Mouse (Mus musculus) liver, postnatal 0 days (tissue): ENCODE measurements at regions not wholly inside any gene's neighbourhood (a gene's known extent, or its start where the extent isn't known, plus 50 kb on each side); places are given as distances from the start of the nearest gene placed in this dataset.
"Not testable (repeated sequence)": the region's sequence is repeated elsewhere in the genome, so short reads cannot be mapped to it uniquely, and the experiment has no call there.

Experiments used
- ATAC-seq: fragments of 200-750 bp; cut with Nextera tagmentation; 2 replicates; pipeline ENCODE4 v1.8.0; 2017; ENCODE audit warnings: mild to moderate bottlenecking, moderate library complexity
- DNase-seq: peaks from one replicate; pipeline ENCODE4 v3.0.0-alpha.2; 2016
- H3K27ac ChIP-seq: fragments of 300-500 bp; sonication (generic); 2 replicates; pipeline ENCODE4 v1.5.1; 2014; ENCODE audit warnings: antibody characterized with exemption, moderate library complexity, mild to moderate bottlenecking, low read depth
- H3K27me3 ChIP-seq: fragments of 300-500 bp; sonication (generic); 2 replicates; pipeline ENCODE4 v1.6.1; 2014; ENCODE audit warnings: low read length, control low read depth, mixed read lengths; ENCODE audit not compliant: insufficient read depth
- H3K36me3 ChIP-seq: fragments of 300-500 bp; sonication (generic); replicated peaks from 2 replicates; pipeline ENCODE4 v1.6.1; 2014; ENCODE audit warnings: mild to moderate bottlenecking, control low read depth, low read length, moderate library complexity, mixed read lengths; ENCODE audit not compliant: insufficient read depth
- H3K4me1 ChIP-seq: fragments of 300-500 bp; sonication (generic); 2 replicates; pipeline ENCODE4 v1.6.1; 2014; ENCODE audit warnings: antibody characterized with exemption, mild to moderate bottlenecking, control low read depth; ENCODE audit not compliant: insufficient read depth
- H3K4me2 ChIP-seq: fragments of 300-500 bp; sonication (generic); 2 replicates; pipeline ENCODE4 v1.6.1; 2014; ENCODE audit warnings: low read depth, mild to moderate bottlenecking, low read length, moderate library complexity, mixed read lengths
- H3K4me3 ChIP-seq: fragments of 300-500 bp; sonication (generic); 2 replicates; pipeline ENCODE4 v1.5.1; 2014; ENCODE audit warnings: low read depth, low read length
- H3K9ac ChIP-seq: fragments of 300-500 bp; sonication (generic); replicated peaks from 2 replicates; pipeline ENCODE4 v1.6.1; 2014; ENCODE audit warnings: mild to moderate bottlenecking, moderate library complexity
- H3K9me3 ChIP-seq: fragments of 300-500 bp; sonication (generic); 2 replicates; pipeline ENCODE4 v1.6.1; 2016; ENCODE audit warnings: mild to moderate bottlenecking, control low read depth, low read length, mixed read lengths
- CTCF ChIP-seq: sonication (generic); IDR thresholded peaks from 2 replicates; pipeline ENCODE4 v1.5.1; 2016; ENCODE audit warnings: antibody characterized with exemption, low read depth
- EP300 ChIP-seq: IDR thresholded peaks from 2 replicates; pipeline ENCODE4 v1.6.1; 2016; ENCODE audit warnings: antibody characterized with exemption, low read depth, mild to moderate bottlenecking
- WGBS: fragments of 180-500 bp; shearing (Covaris S2); extraction: QIAGEN DNeasy Blood & Tissue Kit; methylation state at CpG from one replicate; pipeline ENCODE4 v1.1.7; 2014; ENCODE audit not compliant: insufficient replicate concordance; 5-methylcytosine and 5-hydroxymethylcytosine counted together

DNA sequence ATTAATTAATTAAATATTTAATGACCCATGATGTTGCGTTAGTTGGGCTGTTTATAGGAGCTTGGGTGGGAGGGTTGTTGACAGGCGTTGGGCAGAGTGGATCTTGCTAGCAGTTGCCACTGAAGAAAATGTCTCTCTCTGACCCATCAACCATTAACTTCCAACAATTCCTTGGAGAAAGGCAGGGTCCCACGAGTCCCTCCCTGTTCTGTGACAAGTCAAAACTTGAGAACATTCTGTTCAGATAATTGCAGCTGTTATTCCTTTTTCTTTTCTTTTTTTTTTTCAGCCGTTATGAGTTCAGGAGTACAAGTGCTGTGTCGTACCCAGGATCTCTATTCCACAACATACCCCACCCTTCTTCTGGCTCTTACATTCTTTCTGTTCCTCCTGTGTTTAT is 59.8 kb upstream of the Tnfrsf21 start:
- Histone ChIP-seq H3K27me3 (no peaks in the 10 kb centered on the region), H3K36me3 (no peaks in the 10 kb centered on the region), H3K9me3 (no peaks in the 10 kb centered on the region), H3K4me3 (no peak overlapping the region), H3K27ac (no peak overlapping the region), H3K9ac (no peak overlapping the region), H3K4me2 (no peak overlapping the region), H3K4me1 (no peaks in the 10 kb centered on the region)
- DNase-seq (no peak), ATAC-seq (no peak)
- 68% methylated on average over 5 of the region's 5 CpGs for WGBS
- TF ChIP-seq EP300 (no peak), CTCF (no peak)

DNA sequence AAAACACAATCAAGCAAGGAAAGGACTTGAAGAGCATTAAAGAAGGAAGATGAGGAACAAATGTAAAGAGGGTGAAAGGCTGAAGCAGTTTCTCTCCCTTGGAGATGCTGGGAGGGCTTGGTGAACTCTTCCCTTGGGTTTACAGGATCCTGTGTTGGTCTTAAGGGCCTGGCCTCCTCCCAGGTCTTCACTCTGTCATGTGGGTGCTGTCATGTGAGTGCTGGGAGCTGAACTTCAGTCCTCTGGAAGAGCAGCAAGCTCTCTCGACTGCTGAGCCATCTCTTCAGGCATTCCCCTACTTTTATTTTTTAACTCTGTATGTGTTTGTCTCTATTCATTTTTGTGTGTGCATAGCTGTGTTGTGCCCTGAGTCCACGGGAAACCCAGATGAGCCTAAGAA is 61.6 kb upstream of the Tnfrsf21 start:
- Histone ChIP-seq H3K9ac (no peak overlapping the region), H3K4me2 (no peak overlapping the region), H3K27ac (no peak overlapping the region), H3K4me1 (no peaks in the 10 kb centered on the region), H3K4me3 (no peak overlapping the region), H3K27me3 (no peaks in the 10 kb centered on the region), H3K36me3 (no peaks in the 10 kb centered on the region), H3K9me3 (no peaks in the 10 kb centered on the region)
- no peak for DNase-seq
- TF ChIP-seq CTCF (no peak), EP300 (no peak)
- ATAC-seq = no peak
- 55% methylated on average over 2 of the region's 2 CpGs for WGBS

DNA sequence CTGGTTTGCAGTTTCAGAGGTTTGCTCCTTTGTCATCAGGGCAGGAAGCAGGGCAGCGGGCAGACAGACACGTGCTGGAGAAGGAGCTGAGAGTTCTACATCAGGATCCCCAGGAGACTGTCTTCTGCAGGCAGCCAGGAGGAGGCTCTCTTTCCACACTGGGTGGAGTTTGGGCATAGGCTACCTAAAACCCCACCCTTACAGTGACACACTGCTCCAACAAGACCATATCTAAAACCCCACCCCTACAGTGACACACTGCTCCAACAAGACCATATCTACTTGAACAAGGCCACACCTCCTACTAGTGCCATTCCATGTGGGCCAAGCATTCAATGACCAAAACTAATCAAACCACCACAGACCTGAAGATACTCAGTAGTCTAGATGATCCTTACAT is 68.0 kb upstream of the Cd2ap start:
- no peak for ATAC-seq

DNA sequence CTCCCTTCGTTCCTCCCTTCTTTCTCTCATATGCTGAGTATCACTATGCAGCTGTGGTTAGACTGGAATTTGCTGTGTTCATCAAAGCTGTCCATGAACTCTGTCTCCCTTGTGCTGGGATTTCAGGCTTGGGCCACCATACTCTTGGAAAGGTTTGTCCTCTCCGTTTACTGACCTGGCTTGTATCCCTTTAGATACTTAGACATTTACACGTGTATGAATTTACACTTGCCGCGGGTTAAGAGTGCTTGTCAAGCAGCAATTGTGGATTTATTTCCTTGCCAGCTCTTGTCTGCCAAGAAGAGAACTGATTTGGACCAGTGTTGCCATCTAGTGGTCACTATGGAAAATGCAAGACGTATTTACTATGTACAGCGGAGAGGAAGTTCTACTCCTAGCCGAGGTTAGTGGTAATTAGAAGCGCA is 66.8 kb upstream of the Cd2ap start:
- H3K4me3 ChIP-seq = no peak overlapping the region
- peak; percentile 62 for ATAC-seq
- H3K36me3 ChIP-seq = no peaks in the 10 kb centered on the region
- no peak overlapping the region for H3K4me2 ChIP-seq
- TF ChIP-seq CTCF (peak; percentile 95), EP300 (no peak)
- peak; percentile 41 for DNase-seq
- WGBS = 4% methylated on average over 9 of the region's 9 CpGs
- no peak overlapping the region for H3K9ac ChIP-seq
- no peaks in the 10 kb centered on the region for H3K9me3 ChIP-seq
- no peaks in the 10 kb centered on the region for H3K27me3 ChIP-seq
- 0 out of 2 replicates have a peak, but pooled peaks cover 2% of the 10 kb centered on the region for H3K4me1 ChIP-seq
- no peak overlapping the region for H3K27ac ChIP-seq

More for the DNA sequence above, 68.0 kb upstream of the Cd2ap start:
- no peak for TF ChIP-seq EP300
- no peak for TF ChIP-seq CTCF
- no peak overlapping the region for H3K4me2 ChIP-seq
- no peaks in the 10 kb centered on the region for H3K9me3 ChIP-seq
- no peaks in the 10 kb centered on the region for H3K27me3 ChIP-seq
- H3K36me3 ChIP-seq = no peaks in the 10 kb centered on the region
- H3K4me1 ChIP-seq = 0 out of 2 replicates have a peak, but pooled peaks cover 2% of the 10 kb centered on the region
- WGBS = 74% methylated on average over 2 of the region's 2 CpGs
- H3K9ac ChIP-seq = no peak overlapping the region
- no peak for DNase-seq
- no peak overlapping the region for H3K27ac ChIP-seq
- H3K4me3 ChIP-seq = no peak overlapping the region

DNA sequence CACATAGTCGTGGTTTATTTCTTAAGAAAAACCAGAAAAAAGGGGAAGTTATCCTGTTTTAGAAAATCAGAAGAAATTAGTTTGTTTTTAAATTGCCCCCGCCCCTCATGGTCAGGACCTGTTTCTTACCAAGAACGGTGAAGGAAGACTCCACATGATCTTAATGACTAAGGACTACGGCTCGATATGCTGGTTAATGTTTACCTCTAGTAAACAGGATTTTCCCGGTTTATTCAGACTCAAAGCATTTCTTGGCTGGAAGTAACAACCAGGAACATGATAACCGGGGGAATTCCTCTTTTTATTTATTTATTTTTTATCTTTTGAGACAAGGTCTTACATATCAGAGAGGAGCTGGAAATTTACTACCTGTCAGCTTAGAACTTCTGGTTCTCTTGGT is 63.0 kb upstream of the Cd2ap start:
- DNase-seq (no peak), ATAC-seq (no peak)
- Histone ChIP-seq H3K9me3 (no peaks in the 10 kb centered on the region), H3K9ac (no peak overlapping the region), H3K4me3 (no peak overlapping the region), H3K36me3 (no peaks in the 10 kb centered on the region), H3K27ac (no peak overlapping the region), H3K27me3 (no peaks in the 10 kb centered on the region), H3K4me1 (0 out of 2 replicates have a peak, but pooled peaks cover 2% of the 10 kb centered on the region), H3K4me2 (peak overlapping the region; percentile 34)
- no peak for TF ChIP-seq EP300
- TF ChIP-seq CTCF = no peak
- WGBS = 40% methylated on average over 7 of the region's 7 CpGs

DNA sequence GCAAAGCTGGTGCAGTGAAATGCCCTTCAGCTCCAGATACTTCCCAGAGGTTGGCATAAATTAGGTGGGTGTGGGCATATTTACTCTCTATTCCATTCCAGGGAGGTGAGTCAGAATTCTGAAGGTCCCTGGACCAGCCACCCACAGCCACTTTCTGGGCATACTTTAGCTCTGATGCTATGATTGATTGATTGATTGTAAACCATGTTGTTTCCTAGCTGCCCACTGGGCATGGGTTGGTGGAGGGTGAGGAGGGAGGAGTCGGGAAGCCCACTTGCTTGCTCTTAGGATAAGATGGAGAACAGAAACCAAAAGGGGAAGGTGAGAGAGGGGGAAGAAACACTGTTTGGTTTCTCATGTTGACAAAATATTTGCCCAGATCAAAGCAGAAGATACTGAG is 62.1 kb upstream of the Cd2ap start:
- H3K27ac ChIP-seq = no peak overlapping the region
- 17% methylated on average over 1 of the region's 1 CpGs for WGBS
- DNase-seq (no peak), ATAC-seq (no peak)
- no peaks in the 10 kb centered on the region for H3K27me3 ChIP-seq
- no peak overlapping the region for H3K9ac ChIP-seq
- no peak overlapping the region for H3K4me2 ChIP-seq
- TF ChIP-seq CTCF (no peak), EP300 (no peak)
- H3K4me3 ChIP-seq = no peak overlapping the region
- 0 out of 2 replicates have a peak, but pooled peaks cover 2% of the 10 kb centered on the region for H3K4me1 ChIP-seq
- no peaks in the 10 kb centered on the region for H3K36me3 ChIP-seq
- no peaks in the 10 kb centered on the region for H3K9me3 ChIP-seq

DNA sequence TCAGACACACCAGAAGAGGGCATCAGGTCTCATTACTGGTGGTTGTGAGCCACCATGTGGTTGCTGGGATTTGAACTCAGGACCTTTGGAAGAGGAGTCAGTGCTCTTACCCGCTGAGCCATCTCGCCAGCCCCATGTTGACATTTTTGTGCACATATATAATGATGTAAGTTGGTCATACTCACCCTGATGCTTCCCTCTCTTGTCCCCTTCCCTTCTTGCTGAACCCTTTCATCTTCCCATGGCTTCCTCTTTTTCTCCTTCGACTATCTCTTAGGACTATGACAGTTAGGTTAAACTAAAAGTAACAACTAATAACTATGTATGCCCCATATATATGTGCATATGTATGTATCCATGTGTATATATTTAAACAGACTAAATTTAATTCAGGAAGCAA is 61.0 kb upstream of the Cd2ap start:
- not testable (repeated sequence) for H3K27me3 ChIP-seq, H3K4me1 ChIP-seq, H3K9me3 ChIP-seq, H3K36me3 ChIP-seq, H3K27ac ChIP-seq, DNase-seq, H3K4me2 ChIP-seq, H3K9ac ChIP-seq, ATAC-seq, H3K4me3 ChIP-seq
- 65% methylated on average over 3 of the region's 3 CpGs for WGBS
